Mouse (Mus musculus) hindbrain, embryonic 12.5 days (tissue): ENCODE measurements around the gene H60b. TPM values are rescaled to one million over a fixed set of nuclear protein-coding genes. Genes with fewer than 3 reads are reported as not detected.
"Not testable (repeated sequence)": the region's sequence is repeated elsewhere in the genome, so short reads cannot be mapped to it uniquely, and the experiment has no call there.

Experiments
- ATAC-seq: fragments of 200-750 bp; cut with Nextera tagmentation; 2 replicates; pipeline ENCODE4 v1.8.0; 2017; ENCODE audit warnings: moderate TSS enrichment; ENCODE audit not compliant: low FRiP score
- H3K27ac ChIP-seq: fragments of 300-500 bp; sonication (generic); 2 replicates; pipeline ENCODE4 v1.5.1; 2016; ENCODE audit warnings: mild to moderate bottlenecking
- H3K27me3 ChIP-seq: fragments of 300-500 bp; sonication (generic); 2 replicates; pipeline ENCODE4 v1.6.1; 2016; ENCODE audit warnings: mild to moderate bottlenecking
- H3K36me3 ChIP-seq: fragments of 300-500 bp; sonication (generic); 2 replicates; pipeline ENCODE4 v1.6.1; 2016; ENCODE audit warnings: mild to moderate bottlenecking
- H3K4me1 ChIP-seq: fragments of 300-500 bp; sonication (generic); 2 replicates; pipeline ENCODE4 v1.6.1; 2016
- H3K4me2 ChIP-seq: fragments of 300-500 bp; sonication (generic); replicated peaks from 2 replicates; pipeline ENCODE4 v1.6.1; 2016; ENCODE audit warnings: mild to moderate bottlenecking
- H3K4me3 ChIP-seq: fragments of 300-500 bp; sonication (generic); 2 replicates; pipeline ENCODE4 v1.5.1; 2016; ENCODE audit warnings: mild to moderate bottlenecking
- H3K9ac ChIP-seq: fragments of 300-500 bp; sonication (generic); 2 replicates; pipeline ENCODE4 v1.6.1; 2016; ENCODE audit warnings: mild to moderate bottlenecking, moderate library complexity
- H3K9me3 ChIP-seq: fragments of 300-500 bp; sonication (generic); replicated peaks from 2 replicates; pipeline ENCODE4 v1.6.1; 2016; ENCODE audit warnings: mild to moderate bottlenecking
- WGBS: fragments of 180-500 bp; shearing (Covaris S2); methylation state at CpG from one replicate; pipeline ENCODE4 v1.1.7; 2016; 5-methylcytosine and 5-hydroxymethylcytosine counted together
- polyA plus RNA-seq: library from polyadenylated mRNA; unstranded; fragments of >200 nt; fragmentation: Nextera tagmentation; extraction: Ambion mirVana; gene quantifications from 2 replicates; pipeline ENCODE4 v1.2.1, GENCODE M21; 2016

Gene H60b
- polyA plus RNA-seq, 1 experiment from 2014 or later = 0.85 TPM

DNA sequence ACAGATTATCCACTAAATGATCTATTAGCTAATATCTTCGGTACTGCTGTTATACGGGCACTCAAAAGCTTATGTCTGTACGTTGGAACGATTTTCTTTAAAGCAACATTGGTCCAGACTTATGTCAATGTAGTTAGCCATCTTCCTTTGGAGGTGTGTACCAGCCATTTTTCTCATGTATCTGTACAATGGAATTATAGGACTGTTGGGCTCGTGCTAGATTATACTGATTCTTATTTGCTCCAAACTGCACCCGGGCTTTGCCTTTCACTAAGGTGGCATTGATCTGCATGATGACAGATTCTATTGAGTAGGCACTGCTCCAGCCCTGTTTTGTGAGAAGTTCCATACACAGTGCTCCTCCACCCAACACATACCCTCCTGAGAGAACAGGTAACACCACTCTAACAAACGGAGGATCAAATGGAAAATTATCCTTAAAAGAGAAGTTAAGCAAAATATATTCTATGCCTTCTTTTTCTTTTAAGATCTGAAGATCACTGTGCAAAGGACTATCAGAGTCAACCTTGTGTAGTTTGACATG, 5.2 kb upstream of the H60b start:
- Histone ChIP-seq H3K4me1 (peaks cover 17% of the 10 kb centered on the region), H3K27me3 (peaks cover 72% of the 10 kb centered on the region)
- H3K27ac ChIP-seq, ATAC-seq, H3K36me3 ChIP-seq, H3K4me3 ChIP-seq, H3K9me3 ChIP-seq, H3K4me2 ChIP-seq, H3K9ac ChIP-seq: not testable (repeated sequence)
- WGBS = 8% methylated on average over 7 of the region's 7 CpGs

- H3K4me1 ChIP-seq = peaks cover 22% of the 10 kb centered on the region
- ATAC-seq, H3K36me3 ChIP-seq, H3K27ac ChIP-seq, H3K9me3 ChIP-seq, H3K9ac ChIP-seq: not testable (repeated sequence)
- peak overlapping the region; percentile 32 for H3K4me3 ChIP-seq
- peak overlapping the region; percentile 57 for H3K4me2 ChIP-seq
- peaks cover 76% of the 10 kb centered on the region for H3K27me3 ChIP-seq
- under 1% methylated on average over 38 of the region's 38 CpGs for WGBS
These were observed 4.3 kb upstream of the H60b start for GRCm38 (mm10) chr10:22154127-22154526.

DNA sequence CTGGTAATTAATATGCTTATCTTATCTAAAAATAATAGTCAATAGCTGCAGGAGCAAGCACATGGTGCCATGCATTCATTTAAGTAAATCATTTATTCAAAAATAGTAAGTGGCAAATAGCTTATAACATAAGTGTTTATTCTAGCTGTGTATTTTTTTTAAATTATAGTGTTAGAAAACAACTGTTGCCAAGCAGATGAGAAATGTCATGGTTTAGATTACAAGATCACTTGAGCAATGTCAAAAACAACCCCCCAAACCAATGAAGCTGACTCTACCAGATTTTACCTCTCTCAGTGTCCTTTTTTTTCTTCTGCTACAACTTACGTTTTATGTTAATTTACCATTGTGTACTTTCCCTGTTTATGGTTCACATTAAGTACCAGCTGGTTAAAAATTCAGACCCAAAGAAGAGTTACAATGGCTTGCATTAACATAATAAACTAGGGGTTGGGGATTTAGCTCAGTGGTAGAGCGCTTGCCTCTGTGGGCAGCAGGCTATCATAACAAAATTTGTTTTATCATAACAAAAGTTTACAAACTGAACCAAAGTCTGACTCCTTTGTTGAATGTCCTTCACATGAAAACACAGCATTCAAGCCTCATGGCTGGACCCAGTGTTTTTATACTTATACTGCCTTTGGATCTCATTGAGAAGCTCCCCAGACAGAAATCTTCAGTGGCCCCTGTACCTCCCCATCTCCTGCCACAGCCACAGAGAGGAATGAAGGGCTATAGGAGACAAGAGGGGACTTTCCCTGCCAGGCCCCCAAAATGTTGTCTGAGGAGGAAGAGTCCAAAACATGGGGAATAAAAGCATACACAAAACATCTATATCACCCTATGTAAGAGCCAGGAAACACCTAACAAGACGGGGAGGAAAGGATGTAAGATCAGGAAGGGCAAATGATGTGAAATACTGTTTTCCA, 3.3 kb upstream of the H60b start:
- H3K4me3 ChIP-seq = no peak overlapping the region
- no peaks in the 10 kb centered on the region for H3K9me3 ChIP-seq
- H3K4me1 ChIP-seq = peaks cover 19% of the 10 kb centered on the region
- H3K27ac ChIP-seq = no peak overlapping the region
- WGBS = 1% methylated on average over 3 of the region's 3 CpGs
- ATAC-seq = no peak
- H3K9ac ChIP-seq = no peak overlapping the region
- H3K27me3 ChIP-seq = peaks cover 77% of the 10 kb centered on the region
- H3K4me2 ChIP-seq = no peak overlapping the region
- H3K36me3 ChIP-seq = no peaks in the 10 kb centered on the region

DNA sequence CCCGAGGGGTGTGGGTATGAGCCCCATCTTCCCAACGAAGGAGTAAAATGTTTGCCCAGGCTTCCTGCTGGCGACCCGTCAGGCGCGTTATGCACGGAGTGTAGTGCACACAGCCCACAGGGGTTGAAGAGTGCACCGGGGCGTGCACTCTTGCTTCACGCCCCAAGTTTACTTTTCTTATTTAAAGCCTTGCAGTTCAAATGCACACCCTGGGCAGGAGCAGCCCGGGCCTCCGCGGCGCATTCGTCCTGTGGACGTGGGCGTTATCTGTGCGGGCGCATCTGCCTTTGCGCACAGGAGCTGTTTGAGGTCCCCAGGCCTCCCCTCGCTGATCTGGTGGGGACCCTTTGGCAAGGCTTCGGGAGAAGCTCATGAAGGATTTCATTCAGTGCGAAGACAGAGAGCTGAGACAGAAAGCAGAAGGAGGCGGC, 760 bp downstream of the H60b start:
- no peak overlapping the region for H3K9ac ChIP-seq
- ATAC-seq = no peak; the same call in 1 of the 2 replicates
- H3K4me1 ChIP-seq = peaks cover 11% of the 10 kb centered on the region
- no peak overlapping the region for H3K27ac ChIP-seq
- no peaks in the 10 kb centered on the region for H3K36me3 ChIP-seq
- H3K4me3 ChIP-seq = peak overlapping the region; percentile 30; the same call in 1 of the 2 replicates
- under 1% methylated on average over 24 of the region's 24 CpGs for WGBS
- peaks cover 68% of the 10 kb centered on the region for H3K27me3 ChIP-seq
- peak overlapping the region; percentile 51 for H3K4me2 ChIP-seq
- H3K9me3 ChIP-seq = no peaks in the 10 kb centered on the region

DNA sequence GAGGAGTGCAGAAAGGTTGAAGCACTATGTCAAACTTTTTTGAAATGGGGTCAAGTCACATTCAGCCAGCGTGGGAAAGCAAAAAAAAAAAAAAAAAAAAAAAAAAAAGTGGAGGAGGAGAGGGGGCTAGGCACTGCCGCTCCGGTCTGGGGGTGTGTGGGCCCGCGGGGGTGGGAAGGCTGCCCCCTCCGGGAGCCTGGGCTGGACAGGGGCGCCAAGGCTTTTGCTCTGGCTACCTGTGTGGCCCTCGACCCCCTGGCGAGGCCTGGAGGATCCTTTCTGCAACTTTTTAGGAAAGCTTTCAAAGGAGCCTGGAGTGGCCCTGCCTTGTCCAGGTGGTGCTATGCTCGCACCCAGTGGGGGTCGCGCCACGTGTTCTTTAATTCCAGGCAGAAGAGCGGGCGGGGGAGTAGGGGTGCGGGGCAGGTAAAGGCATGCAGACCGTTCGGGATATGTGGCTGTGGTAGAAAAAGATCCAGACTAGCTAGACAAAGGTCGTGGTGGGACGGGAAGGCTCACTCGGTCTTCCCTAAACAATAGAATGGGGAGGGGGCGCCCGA, 1.3 kb downstream of the H60b start:
- under 1% methylated on average over 19 of the region's 23 CpGs for WGBS
- Histone ChIP-seq H3K4me2 (0 out of 2 replicates have a peak overlapping the region, but pooled peaks have one; percentile 22), H3K9me3 (no peaks in the 10 kb centered on the region), H3K4me1 (peaks cover 11% of the 10 kb centered on the region), H3K27me3 (peaks cover 66% of the 10 kb centered on the region), H3K36me3 (no peaks in the 10 kb centered on the region), H3K27ac (no peak overlapping the region), H3K4me3 (no peak overlapping the region), H3K9ac (no peak overlapping the region)
- no peak for ATAC-seq

DNA sequence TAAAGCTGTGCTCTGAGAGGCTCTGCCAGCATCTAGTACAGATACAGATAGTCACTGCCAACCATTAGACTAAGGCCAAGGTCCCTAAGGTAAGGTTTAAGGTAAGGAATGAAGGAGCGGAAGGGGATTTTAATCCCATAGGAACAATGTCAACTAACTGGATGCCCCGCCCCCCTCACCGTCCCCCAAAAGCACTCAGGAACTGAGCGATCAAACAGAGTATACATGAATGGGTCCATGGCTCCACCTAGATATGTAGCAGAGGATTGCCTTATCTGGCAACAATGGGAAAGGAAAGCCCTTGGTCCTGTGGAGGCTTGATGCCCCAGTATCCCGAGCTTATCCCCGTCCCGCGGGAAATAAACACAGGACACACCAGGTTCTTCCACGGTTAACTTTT, 4.9 kb downstream of the H60b start:
- H3K27me3 ChIP-seq = peaks cover 33% of the 10 kb centered on the region
- not testable (repeated sequence) for H3K9ac ChIP-seq, H3K36me3 ChIP-seq, H3K27ac ChIP-seq, H3K4me1 ChIP-seq, H3K9me3 ChIP-seq, H3K4me3 ChIP-seq
- 9% methylated on average over 9 of the region's 9 CpGs for WGBS
- peak overlapping the region; percentile 37 for H3K4me2 ChIP-seq
- ATAC-seq = peak; percentile 33; the same call in 1 of the 2 replicates

- H3K4me3 ChIP-seq, H3K9me3 ChIP-seq: not testable (repeated sequence)
- peaks cover 26% of the 10 kb centered on the region for H3K27me3 ChIP-seq
These were observed 5.6 kb downstream of the H60b start for GRCm38 (mm10) chr10:22163705-22164583.

DNA sequence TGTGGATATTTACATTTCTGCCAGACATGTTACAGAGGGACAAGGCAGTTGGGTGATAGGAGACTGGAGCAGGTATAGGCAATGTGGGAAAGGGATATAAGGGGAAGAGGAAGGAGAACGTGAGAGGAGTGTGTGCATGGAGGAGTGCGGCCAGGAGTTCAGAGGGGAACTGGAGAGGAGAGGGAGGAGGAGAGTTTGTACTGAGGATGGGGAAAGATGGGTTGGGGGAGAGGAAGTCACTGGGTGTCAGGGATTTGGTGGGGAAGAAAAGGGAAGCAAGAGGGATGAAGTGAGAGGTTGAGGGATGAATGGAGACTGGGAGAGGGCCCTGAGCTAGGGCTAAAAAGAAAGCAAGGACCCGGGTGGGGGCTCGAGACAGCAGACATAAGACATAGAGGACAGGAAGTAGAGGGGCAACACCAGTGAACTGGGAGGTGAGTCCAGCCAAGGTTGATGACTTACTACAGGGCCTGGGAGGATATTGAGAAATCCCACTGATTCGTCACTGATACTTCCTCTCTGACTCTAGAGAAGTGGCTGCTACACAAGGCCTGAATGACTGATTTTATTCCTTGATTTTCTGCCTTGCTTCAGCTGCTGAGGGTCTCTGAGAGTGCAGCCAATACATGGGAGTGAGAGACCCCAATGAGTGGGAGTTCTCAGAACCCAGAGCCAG, 7.1 kb downstream of the H60b start:
- not testable (repeated sequence) for H3K36me3 ChIP-seq, ATAC-seq, H3K9ac ChIP-seq, H3K4me2 ChIP-seq, H3K4me3 ChIP-seq, H3K4me1 ChIP-seq, H3K9me3 ChIP-seq, H3K27ac ChIP-seq
- peaks cover 15% of the 10 kb centered on the region for H3K27me3 ChIP-seq
- 60% methylated on average over 5 of the region's 5 CpGs for WGBS

More at GRCm38 (mm10) chr10:22163705-22164583, 5.6 kb downstream of the H60b start:
- H3K27ac ChIP-seq, H3K9ac ChIP-seq, H3K4me1 ChIP-seq, H3K36me3 ChIP-seq: not testable (repeated sequence)
- WGBS = 41% methylated on average over 15 of the region's 16 CpGs
- peak; percentile 37; the same call in 1 of the 2 replicates for ATAC-seq
- H3K4me2 ChIP-seq = peak overlapping the region; percentile 37

DNA sequence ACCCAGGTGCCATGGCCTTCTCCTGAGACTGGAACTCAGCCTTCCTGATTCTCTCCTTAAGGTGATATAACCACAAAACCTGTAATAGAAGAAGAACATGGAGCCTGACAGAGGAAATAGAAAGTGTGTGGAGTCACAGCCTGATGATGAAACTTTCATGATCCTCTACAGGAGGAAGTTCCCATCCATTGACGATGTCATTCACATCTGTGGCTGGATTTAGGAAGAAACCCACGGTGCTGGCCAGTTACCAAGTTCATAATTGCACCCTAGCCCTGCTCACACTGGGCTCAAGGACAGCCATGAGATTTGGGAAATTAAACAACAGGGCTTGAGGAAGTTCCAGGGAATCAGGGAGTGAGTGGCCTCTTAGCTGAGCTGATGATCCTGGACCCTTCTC, 7.6 kb downstream of the H60b start:
- H3K36me3 ChIP-seq, H3K9ac ChIP-seq, H3K4me3 ChIP-seq, H3K4me1 ChIP-seq, H3K4me2 ChIP-seq, H3K9me3 ChIP-seq, ATAC-seq, H3K27ac ChIP-seq: not testable (repeated sequence)
- peaks cover 11% of the 10 kb centered on the region for H3K27me3 ChIP-seq
- WGBS = 88% methylated on average over 2 of the region's 2 CpGs

GRCm38 (mm10) chr10:22167061-22167460, 8.7 kb downstream of the H60b start:
- not testable (repeated sequence) for H3K4me3 ChIP-seq, H3K4me1 ChIP-seq, H3K9me3 ChIP-seq, ATAC-seq, H3K36me3 ChIP-seq, H3K4me2 ChIP-seq, H3K27ac ChIP-seq, H3K27me3 ChIP-seq, H3K9ac ChIP-seq
- WGBS = 73% methylated on average over 1 of the region's 1 CpGs

DNA sequence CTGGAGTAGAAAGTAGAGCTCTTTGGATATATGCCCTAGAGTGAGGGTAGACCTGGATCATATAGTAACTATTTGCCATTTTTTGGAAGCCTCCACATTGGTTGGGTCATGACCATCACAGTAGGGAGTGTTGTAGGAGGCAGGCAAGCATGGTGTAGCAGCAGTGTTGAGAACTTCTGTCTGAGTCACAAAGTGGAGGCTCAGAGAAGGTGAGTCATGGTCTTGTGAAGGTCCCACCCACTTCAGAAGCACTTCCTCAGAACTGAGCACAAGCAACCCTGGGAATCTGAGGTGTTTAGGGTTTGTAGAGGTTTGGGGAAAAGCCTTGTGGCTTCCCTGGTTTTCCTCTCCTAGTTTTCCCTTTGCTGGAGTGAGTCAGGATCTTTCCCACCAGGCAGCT, 10.7 kb downstream of the H60b start:
- H3K9me3 ChIP-seq, H3K4me2 ChIP-seq, H3K9ac ChIP-seq, H3K4me3 ChIP-seq, H3K36me3 ChIP-seq, H3K27me3 ChIP-seq, H3K4me1 ChIP-seq, H3K27ac ChIP-seq, ATAC-seq: not testable (repeated sequence)
